Mouse (Mus musculus): ENCODE results near the gene Slco1a6. TPM values are rescaled to one million over a fixed set of nuclear protein-coding genes. Genes with fewer than 3 reads are reported as not detected.

Gene Slco1a6
- polyA plus RNA-seq, 1 experiment from 2014 or later, result not detected

Other genes starting within 250 kb of the Slco1a6 start
- gene Gm6614, start 197.1 kb downstream of the Slco1a6 start, polyA plus RNA-seq (2016; fragmentation: Nextera tagmentation; extraction: Ambion mirVana), result not detected in 2 replicates
- gene Iapp, start 89.9 kb upstream of the Slco1a6 start, polyA plus RNA-seq (2016; fragmentation: Nextera tagmentation; extraction: Ambion mirVana), result not detected in 2 replicates
- gene Slco1a5, start 114.5 kb upstream of the Slco1a6 start, polyA plus RNA-seq (2016; fragmentation: Nextera tagmentation; extraction: Ambion mirVana), result 0.20 and 0.22 TPM in 2 replicates
- gene Pyroxd1, start 137.1 kb upstream of the Slco1a6 start, polyA plus RNA-seq (2016; fragmentation: Nextera tagmentation; extraction: Ambion mirVana), result 23.5 and 24.4 TPM in 2 replicates
- gene Recql, start 178.6 kb upstream of the Slco1a6 start, polyA plus RNA-seq (2016; fragmentation: Nextera tagmentation; extraction: Ambion mirVana), result 34.5 and 34.8 TPM in 2 replicates
- 89.3 and 92.0 TPM in 2 replicates for gene Golt1b, start 178.7 kb upstream of the Slco1a6 start, polyA plus RNA-seq (2016; fragmentation: Nextera tagmentation; extraction: Ambion mirVana)
- 0.84 and 1.2 TPM in 2 replicates for gene Spx, start 204.9 kb upstream of the Slco1a6 start, polyA plus RNA-seq (2016; fragmentation: Nextera tagmentation; extraction: Ambion mirVana)

All from neural tube, embryonic 12.5 days (tissue).